Mouse (Mus musculus) ES-Bruce4 (cell line): Measurements from ENCODE around the gene Lce3e.

Experiments used
- CTCF ChIP-seq: IDR thresholded peaks from one replicate; pipeline ENCODE4 v1.8.1; 2011; ENCODE audit warnings: low read depth, low read length
- EP300 ChIP-seq: IDR thresholded peaks from 2 replicates; pipeline ENCODE4 v1.6.1; 2011; ENCODE audit warnings: low read depth, low read length; ENCODE audit not compliant: insufficient read depth
- POLR2A ChIP-seq: IDR thresholded peaks from one replicate; pipeline ENCODE4 v1.8.1; 2011; ENCODE audit warnings: low read length; ENCODE audit not compliant: insufficient read depth

- TF ChIP-seq CTCF, result no peak
- TF ChIP-seq POLR2A, result no peak
- no peak for TF ChIP-seq EP300
These were observed 40.7 kb upstream of the Lce3e start, which contains the start of gene Lce3a for GRCm38 (mm10) chr3:92926130-92926529.
